Mouse (Mus musculus) layer of hippocampus, adult 18-20 months (tissue): ENCODE results near the gene Vmn2r53. TPM values are rescaled to one million over a fixed set of nuclear protein-coding genes. Genes with fewer than 3 reads are reported as not detected.
"Not testable (repeated sequence)": the region's sequence is repeated elsewhere in the genome, so short reads cannot be mapped to it uniquely, and the experiment has no call there.

Experiments
- DNase-seq, 2 experiments: peaks; one replicate each; pipeline ENCODE4 v3.0.0; 2022; ENCODE audit warnings: low spot score in 2 of 2
- long read RNA-seq: library from polyadenylated mRNA; stranded (forward); transcript quantifications from one replicate; pipeline ENCODE4 v2.0.0, GENCODE M21; 2021
- total RNA-seq, 2 experiments: library from RNA; stranded (reverse); gene quantifications; 2 replicates each; pipeline ENCODE4 v1.2.3; 2021

Gene Vmn2r53
- under 1 TPM in 1 of 2 experiments, not detected in 1; 0.05 TPM for total RNA-seq
- long read RNA-seq: 0 reads

DNA sequence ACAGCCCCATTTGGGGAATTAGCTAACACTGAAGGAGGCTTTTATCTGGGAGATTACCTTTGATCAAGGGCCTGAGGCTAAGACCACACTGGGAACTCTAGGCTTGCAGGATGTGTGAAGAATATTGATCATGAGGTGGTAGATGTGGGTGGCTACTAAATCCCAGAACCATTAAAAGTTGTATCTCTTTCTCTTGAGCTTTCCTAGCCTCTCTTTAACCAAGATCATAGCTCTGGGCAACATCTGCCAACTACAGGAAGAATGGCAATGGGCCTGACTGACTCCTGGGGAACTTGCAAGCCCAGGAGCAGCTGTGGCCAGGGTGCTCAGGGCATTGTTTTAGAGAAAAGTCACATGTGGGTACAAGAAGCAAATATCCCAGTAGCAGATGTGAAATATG lies at the start of gene Vmn2r53:
Gene Vmn2r53, minus strand, starts transcription at position 101 of the 400 bp plus-strand sequence.
- DNase-seq: no peak

DNA sequence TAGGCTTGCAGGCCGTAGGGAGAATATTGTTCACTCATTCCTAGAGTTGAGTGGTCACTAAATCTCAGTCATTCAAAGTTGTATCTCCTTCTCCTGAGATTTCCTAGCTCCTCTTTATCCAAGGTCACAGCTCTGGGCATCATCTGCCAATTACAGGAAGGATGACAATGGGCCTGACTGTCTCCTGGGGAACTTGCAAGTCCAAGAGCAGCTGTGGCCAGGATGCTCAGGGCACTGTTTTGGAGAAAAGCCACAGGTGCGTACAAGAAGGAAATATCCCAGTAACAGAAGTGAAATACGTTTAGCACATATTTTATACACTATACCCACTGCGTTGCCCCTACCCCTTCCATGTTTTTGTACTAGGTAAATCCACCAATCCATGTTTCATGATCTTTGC lies 31.6 kb upstream of the Vmn2r53 start, which contains the start of gene Vmn2r54:
Gene Vmn2r54, minus strand, starts transcription at position 101 of the 400 bp plus-strand sequence.
- DNase-seq: not testable (repeated sequence)

Other genes with a start within 250 kb of the Vmn2r53 start
- gene Vmn1r84, start 239.5 kb downstream of the Vmn2r53 start, total RNA-seq: not detected
- 10 to 100 TPM; 11.2 to 12.2 TPM for gene Zfp551, start 186.0 kb downstream of the Vmn2r53 start, total RNA-seq
- 10 to 100 TPM; 11.1 to 11.3 TPM for gene Zfp606, start 130.5 kb downstream of the Vmn2r53 start, total RNA-seq
- not detected for gene 2900092C05Rik, start 96.3 kb downstream of the Vmn2r53 start, total RNA-seq
- gene Vmn2r54, start 31.5 kb upstream of the Vmn2r53 start, total RNA-seq: not detected
- gene Vmn2r55, start 76.2 kb upstream of the Vmn2r53 start, total RNA-seq: not detected
- under 1 TPM in 1 of 2 experiments, not detected in 1; 0.05 TPM for gene Vmn2r56, start 126.2 kb upstream of the Vmn2r53 start, total RNA-seq
- gene Zscan18, start 194.8 kb upstream of the Vmn2r53 start, total RNA-seq: 10 to 100 TPM; 24.2 to 26.5 TPM
- gene Zfp329, start 210.1 kb upstream of the Vmn2r53 start, total RNA-seq: 10 to 100 TPM; 20.7 to 23.0 TPM
- gene Zfp110, start 226.0 kb upstream of the Vmn2r53 start, total RNA-seq: 10 to 100 TPM; 14.8 to 17.1 TPM